Mouse (Mus musculus) right cerebral cortex, postnatal 36 days (tissue): ENCODE data around the gene Dmpk.

ENCODE experiments used
- DNase-seq, 2 experiments: peaks; one replicate each; pipeline ENCODE4 v3.0.0; 2022; ENCODE audit warnings: low spot score in 2 of 2, mixed read lengths in 1 of 2

Gene Dmpk

DNA sequence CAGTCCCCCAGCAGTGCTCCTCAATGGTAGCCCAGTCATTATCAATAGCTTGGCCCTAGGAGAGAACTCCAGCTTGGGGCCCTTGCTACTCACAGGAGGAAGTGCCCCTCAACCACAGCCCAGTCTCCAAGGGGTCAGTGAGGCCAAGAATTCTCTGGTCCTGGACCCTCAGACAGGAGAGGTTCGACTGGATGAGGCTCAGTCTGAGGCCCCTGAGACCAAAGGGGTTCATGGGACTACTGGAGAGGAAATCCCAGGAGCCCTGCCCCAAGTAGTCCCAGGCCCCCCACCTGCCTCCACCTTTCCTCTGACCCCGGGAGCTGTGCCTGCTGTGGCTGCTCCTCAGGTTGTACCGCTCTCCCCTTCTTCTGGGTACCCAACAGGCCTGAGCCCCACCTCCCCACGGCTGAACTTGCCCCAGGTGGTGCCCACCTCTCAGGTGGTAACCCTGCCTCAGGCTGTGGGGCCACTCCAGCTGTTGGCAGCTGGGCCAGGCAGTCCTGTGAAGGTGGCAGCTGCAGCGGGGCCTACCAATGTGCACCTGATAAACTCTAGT lies 12.8 kb downstream of the Dmpk start:
- no peak for DNase-seq

DNA sequence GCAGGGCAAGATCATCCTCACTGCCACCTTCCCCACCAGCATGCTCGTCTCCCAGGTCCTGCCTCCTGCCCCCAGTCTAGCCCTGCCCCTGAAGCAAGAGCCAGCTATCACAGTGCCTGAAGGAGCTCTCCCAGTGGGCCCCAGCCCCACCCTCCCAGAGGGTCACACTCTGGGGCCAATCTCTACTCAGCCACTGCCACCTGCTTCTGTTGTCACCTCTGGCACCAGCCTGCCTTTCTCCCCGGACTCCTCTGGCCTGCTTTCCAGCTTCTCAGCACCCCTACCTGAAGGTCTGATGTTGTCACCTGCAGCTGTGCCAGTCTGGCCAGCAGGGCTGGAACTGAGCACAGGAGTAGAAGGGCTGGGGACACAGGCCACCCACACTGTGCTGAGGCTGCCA lies 13.6 kb downstream of the Dmpk start:
- no peak for DNase-seq

DNA sequence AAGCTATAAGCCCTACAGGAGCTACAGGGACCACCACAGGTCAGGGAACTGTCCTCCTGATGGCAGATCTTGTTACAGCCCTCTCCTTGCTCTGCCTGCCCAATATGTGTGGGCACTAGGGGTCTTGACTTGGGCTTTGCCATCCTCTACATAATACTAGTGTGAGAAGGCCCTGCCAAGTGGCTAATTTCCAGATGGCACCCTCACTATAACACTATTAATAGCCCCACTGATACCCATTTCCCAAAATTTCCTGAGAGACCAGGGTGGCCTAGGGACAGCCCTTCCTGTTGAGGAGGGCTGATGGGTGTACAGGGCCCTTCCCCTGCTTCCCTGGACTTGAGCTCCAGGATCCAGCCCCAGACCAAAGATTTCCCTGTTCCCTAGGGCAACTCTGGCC lies 14.2 kb downstream of the Dmpk start:
- DNase-seq = no peak

DNA sequence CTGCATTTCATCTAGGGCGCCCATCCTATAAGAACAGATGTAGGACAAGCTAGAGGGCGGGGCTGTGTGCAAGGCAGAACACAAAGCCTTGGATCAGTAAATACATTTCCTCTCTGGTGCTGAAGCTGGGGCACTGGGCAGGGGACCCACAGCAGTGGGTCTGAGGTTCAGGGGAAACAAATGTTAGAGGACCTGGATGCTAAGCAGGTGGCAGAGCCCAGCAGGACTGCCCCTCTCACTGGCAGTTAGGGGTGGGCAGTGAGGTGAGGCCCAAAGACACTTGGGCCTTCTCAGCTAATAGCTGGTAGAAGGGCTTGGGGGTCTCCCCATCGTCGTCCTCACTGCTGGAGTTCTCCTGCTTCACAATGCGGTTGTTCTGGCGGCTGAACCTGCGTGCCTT lies 15.2 kb downstream of the Dmpk start:
- DNase-seq = no peak

DNA sequence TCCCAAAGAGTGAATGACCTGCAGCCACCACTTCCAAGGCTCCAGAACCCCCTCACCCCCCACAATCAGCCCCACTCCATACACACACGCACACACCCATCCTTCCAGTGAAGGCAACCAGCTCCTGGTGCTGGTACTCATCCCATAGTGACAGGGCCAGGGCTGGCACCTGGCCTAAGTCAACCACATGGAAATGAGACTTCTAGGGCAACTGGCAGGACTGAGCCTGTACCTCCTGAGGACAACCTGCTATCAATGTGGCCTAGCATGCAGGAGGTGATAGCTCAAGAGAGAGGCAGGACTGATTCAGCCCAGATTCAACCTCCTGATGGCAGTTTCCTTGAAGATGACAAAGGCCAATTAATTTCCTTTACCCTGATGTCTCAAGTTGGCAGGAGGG lies 16.6 kb downstream of the Dmpk start:
- no peak for DNase-seq

DNA sequence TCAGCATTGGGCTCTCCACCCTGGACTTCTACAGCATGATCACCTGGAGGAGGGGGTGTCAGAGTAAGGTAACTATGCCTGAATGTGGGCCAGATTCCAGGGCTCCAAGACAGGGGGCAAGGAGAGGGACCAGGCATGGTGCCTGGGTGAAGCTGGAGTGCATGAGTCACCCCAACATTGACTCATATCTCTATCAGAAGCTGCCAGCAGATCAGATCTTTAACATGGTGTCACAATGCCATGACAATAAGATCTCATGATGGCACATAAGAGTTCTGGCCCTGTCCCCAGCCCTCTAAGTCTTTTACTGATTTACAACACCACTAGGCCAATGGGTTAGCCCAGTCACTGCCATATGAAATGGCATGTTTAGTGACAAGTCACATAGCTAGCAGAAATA lies 20.1 kb downstream of the Dmpk start:
- DNase-seq = no peak

DNA sequence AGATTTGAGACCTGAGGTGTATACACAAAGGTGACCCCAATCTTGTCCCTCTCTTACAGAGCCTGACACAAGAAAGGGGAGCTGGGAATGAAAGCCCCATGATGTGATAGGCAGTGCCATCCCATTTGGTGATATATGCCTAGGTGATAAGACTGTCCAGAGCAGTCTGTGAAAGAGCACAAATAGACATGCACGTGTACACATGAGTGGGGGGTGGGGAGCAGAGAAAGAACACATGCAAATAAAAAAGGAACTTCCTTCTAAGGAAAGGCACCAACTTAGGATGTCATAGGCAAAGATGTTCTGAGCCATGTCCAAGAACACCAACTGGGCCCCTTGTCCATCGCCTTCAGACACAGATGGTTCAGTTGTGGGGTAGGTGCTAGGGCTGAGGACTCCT lies 20.8 kb downstream of the Dmpk start:
- no peak for DNase-seq

DNA sequence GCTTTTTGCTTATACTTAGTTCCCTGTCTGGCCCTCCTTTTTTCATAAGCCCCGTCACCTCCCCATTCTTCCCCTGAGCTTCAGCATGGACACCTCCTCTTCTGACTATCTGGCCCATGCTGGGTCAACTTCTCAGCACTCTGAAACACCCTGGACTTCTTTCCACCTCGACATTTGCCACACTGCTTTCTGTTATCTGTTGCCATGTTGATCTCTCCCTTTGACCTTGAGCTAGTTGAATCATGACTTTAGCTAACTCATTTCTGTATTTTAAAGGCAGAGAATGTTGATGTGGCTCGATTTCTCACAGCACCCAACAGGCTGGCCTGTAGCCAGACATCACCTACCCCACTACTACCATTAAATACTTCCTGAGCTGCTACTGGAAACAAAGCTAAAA lies 23.8 kb downstream of the Dmpk start:
- DNase-seq = no peak

DNA sequence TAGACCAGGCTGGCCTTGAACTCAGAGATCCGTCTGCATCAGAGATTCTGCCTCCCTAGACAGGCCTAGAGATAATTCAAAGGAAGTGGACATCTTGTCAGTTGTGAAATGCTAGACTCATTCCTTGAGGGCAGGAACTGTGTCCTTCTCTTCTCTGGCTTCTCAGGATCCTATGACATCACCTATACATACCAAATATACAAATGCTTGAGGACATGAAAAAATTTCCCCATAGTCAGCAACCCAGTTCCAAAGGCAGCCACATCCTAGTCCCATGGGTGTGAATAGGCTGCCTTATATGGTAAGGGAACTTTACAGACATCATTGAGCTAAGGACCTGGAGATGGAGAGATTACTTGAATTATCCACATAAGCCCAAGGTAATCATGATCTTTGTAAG lies 25.9 kb downstream of the Dmpk start:
- no peak for DNase-seq

DNA sequence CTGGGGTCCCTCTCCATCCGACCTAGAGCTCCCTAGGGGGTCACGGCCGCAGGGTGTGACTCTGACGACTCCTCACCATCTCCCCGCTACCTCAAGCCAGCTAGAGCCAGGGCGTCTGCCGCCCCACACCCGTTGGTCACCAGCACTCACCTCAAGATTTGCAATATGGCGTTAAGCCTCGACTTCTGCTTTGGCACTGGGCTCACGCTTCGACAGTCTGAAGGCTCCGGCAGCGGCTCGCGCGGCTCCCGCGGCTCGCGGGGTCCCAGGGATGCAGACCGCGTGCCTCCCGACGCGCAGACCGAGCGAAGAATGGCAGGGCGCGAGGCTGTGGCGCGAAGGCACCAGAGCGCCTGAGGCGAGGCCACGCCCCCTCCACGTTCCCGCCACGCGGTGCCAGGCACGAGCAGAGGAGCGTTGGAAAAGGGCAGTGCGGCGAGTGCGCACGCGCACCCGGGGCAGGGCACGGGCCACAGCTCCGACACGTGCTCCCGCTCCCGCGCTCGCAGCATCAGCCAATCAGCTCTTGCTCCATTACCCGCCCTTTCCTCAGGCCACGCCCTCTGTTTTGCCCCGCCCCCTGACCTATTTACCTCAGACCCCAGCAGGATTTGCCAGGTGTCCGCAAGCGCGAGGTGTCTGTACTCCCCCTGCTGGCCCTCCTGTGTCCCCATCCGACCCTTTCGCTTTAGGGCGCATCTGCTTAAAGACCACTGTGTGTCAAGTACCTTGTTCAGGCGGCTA lies 34.6 kb downstream of the Dmpk start, which contains the start of gene Gm4969:
Gene Gm4969 (minus strand): TSS at position 341 of the 744 bp plus-strand sequence.
- peak in 1 of 2 experiments; percentile 48 for DNase-seq

DNA sequence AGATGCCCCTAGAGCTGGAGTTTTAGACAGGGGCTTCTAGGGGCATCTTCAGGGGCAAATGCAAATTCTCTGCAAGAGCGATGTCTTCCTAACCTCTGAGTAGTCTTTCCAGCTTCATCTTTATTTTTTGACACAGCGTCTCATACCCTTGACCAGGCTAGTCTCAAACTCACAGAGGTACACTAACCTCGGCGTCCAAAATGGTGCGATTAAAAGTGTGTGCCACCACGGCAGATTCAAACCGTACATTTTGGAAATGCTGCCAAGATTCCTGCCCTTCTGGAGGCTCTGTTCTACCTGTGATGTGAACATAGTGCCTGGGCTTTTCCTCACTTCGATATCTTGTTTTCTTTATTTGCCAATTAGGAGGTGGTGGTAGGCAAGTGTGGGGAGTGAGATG lies 35.4 kb downstream of the Dmpk start:
- no peak for DNase-seq

DNA sequence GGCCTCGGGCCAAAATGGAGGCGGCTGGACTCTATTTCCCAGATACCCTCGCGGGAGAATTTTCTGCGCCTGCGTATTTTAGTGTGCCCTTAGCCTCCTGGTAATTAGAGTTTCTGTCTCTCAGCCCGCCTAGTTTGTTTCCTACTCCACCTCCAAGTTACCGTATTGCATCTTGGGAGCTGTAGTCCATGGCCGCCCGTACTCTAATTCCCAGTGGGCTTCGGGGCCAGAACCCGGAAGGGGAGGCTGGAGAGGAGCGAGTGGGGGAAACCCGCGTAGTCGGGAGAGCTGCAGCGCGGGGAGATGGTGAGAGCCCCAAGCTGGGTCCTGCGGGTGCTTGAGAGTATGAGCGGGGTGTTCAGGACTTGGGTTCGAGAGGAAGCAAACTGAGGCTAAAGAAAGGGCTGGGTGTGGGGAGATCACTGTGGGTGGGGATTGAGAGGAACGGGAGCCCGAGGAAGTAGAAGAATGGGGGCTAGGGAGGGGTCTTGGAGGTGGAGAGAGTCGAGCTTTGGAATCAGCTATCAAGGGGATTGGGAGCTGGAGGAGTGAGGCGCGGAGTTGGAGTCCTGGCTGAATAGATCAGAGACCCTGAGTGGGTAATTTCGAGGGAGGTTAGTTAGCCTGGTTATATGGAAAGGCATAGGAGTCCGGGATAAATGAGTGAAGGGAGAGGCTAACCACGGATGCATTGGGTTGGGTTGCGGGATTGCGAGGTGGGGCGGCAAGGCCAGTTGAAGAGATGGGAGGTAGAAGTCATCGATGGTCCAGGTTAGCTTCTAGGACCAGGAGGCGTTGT lies 36.2 kb downstream of the Dmpk start, which contains the start of gene Fbxo46:
Gene Fbxo46 (plus strand): TSS at position 229 of the 799 bp plus-strand sequence.
- DNase-seq = peak; percentile 91 to 95

DNA sequence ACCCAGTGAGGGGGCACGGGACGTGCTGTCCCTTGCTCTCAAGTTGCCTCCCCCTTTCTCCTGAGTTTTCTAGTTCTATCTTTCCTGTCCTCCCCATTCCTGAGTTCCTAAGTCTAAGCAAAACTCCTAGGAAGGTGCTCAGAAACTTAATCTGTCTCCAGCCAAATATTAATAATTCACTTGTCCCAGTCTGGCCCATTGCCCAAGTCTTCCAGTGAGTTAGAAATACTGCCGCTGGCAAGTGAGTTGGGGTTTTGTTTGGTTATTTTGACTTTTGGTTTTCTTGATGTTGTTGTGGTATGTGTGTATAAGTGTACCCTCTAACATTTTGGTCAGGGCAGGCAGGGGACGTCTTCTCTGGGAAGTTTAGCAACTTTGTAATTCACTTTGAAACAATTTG lies 38.0 kb downstream of the Dmpk start:
- no peak for DNase-seq

DNA sequence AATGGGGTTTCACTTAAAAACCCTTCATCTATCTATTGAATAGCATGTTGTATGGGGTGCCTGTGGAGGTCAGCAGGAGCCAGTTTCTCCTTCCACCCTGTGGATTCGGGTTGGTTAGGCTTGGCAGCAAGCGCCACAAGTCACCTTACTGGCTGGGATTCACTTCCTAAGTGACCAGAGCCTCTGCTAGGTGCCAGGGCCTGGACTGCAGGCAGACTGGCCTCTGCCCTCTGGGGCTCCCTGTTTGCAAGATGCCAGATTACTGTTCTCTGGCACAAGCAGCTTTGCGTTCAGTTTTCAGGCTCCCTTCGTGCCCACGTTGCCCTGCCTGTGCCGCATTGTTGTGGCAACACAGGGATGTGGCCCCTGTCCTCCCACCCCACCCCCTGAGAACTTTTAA lies 41.1 kb downstream of the Dmpk start:
- DNase-seq = no peak

DNA sequence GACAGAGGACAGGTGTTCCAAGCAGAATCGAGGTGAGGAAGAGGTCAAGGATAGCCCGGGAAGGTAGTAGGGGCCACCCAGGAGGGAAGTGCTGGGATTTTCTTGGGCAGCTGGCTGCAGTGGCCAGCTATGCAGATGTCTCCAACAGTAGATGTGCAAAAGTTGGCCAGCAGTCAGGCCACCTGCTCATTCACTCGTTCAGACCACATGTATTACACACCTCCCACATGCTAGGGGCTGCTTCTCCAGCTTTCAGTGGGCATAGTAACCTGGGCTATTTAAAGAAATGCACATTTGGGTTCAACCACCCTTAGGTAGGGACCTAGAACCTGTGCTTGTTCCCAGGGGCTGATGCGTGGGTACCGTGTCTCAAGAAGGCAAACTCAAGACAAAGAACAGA lies 44.1 kb downstream of the Dmpk start:
- no peak for DNase-seq

DNA sequence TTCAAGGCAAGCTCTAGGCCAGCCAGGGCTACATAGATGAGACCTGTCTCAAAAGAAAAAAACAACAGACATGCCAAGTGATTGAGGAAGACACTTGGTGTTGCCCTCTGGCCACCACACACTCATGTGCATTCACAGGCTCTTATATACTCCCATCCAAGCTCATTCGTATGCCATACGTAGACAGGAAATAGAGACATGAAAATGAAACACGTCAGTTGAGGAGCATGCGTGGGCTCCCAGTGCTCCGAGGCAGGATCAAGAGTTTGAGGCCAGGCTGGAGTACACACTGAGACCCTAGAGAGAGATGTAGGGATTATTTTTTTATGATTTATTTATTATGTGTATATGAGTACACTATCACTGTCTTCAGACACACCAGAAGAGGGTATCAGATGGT lies 45.7 kb downstream of the Dmpk start:
- DNase-seq = no peak

DNA sequence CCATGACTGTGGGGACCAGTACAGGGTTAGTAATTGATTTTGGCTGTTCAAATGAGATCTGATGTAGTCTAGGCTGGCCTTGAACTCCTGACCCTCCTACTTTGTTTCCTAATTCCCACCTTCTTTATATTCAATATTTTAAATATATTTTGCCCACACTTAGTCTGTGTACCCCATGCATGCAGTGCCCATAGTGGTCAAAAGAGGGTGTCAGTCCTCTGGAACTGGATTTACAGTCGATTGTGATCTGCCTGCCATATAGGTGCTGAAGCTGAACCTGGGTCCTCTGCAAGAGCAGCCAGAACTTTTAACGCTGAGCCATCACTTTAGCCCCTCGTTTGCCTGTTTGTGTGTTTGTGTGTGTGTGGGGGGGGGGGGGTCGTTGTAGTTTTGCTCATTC lies 47.0 kb downstream of the Dmpk start:
- DNase-seq = no peak

DNA sequence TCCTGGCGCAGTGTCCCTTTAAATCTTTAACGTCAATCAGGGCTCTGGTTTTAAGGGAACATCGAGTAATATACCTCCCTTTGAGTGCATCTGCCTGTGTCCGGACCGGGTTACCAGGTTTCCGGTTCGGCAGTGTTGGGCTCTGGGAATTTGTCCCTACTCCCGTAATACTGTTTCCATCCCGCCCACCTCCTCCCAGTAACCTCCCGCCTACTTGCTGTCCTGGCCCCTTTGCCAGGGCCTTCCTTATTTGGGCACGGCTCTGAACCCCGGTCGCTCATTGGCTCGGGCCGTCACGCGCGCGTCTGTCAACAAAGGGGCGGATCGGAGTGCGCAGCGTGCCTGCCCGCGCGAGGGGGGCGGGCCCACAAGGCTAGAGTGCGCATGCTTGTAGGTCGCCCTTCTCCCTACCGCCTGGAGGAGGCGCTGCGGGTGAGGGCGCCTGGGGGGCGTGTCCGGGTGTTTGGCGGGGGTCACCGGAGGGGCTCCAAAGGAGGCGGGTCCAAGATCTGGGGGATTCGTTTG lies 47.7 kb downstream of the Dmpk start:
- peak; percentile 96 to 98 for DNase-seq

DNA sequence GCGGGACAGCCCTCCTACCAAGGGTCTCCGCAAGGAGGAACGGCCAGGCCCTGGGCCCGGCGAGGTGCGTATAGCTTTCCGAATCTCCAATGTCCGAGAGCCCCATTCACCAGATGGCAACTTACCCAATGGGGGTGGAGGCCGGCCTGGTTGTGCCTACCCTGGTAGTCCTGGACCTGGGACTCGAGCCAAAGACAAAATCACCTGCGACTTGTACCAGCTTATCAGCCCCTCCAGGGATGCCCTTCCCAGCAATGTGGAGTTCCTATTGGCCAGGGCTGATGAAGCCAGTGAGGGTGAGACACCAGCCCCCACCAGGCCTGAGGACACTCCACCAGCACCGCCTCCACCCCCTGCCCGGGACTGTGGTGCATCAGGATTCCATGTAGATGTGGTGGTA lies 52.5 kb downstream of the Dmpk start:
- DNase-seq = no peak

DNA sequence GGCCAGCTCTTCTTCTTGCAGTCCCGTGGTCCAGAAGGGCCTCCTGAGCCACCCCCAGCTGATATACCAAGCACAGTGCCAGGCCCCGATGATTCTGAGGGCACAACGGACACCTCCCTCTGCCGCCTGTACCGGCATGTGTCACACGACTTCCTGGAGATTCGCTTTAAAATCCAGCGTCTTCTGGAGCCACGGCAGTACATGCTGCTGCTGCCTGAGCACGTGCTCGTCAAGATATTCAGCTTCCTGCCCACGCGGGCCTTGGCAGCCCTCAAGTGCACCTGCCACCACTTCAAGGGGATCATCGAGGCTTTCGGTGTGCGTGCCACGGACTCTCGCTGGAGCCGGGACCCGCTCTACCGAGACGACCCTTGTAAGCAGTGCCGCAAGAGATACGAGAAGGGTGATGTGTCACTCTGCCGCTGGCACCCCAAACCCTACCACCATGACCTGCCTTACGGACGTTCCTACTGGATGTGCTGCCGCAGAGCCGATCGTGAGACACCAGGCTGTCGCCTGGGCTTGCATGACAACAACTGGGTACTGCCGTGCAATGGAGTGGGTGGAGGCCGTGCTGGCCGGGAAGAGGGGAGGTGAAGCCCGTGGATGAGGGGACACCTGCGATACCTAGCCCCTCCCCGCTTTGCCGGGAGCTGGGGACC lies 53.2 kb downstream of the Dmpk start:
- DNase-seq = peak; percentile 72 to 75

DNA sequence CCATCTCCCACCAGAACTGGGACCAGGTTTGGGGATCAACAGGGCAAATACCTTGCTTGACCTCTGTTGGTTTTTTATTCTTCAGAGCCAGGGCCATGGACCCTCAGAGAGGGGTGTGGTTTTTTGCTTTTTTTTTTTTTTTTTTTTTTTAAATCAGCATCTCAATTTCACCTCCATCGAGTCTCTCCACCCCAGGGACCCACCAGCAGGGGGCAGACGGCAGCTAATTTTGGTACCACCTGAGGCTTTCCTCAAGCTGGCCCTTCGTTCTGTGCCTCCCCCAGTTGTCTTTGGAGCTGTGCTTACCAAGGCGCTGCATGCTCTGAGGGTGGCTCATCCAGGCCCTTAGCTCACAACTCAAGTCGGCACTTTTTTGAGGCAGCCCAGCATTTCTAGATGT lies 53.7 kb downstream of the Dmpk start:
- DNase-seq = peak in 1 of 2 experiments; percentile 40
